Mouse (Mus musculus): ENCODE results near the gene Nupl2.

Gene Nupl2

DNA sequence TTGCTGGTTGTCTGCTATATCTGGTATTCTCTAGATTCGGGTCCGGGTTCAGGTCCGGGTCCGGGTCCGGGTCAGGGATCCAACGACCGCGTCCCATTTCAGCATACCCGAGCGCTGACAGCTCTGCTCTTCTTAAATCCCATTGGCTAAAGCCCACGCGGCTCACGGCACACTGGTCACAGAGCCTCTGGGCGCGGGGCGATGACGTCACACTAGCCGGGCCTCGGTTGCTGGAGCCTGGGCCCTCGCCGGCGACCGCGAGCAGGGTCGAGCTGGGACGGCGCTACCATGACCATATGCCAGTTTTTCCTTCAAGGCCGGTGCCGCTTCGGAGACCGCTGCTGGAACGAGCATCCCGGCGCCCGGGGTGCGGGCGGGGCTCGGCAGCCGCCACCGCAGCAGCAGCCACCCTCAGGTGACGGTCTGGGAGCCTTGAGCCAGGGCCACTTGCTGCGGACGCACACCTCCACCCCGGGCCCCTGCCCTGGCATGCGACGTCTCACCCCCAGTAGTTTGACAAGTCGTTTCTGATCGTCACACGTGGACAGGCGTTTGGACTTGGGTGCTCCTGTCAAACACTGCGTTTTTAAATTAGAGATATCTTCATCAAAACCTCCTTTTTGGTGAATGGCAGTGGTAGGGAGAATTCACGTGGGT, at the start of gene Nupl2:
Gene Nupl2 (plus strand): TSS at position 175 of the 657 bp plus-strand sequence.
- peak; percentile 95 for DNase-seq

DNA sequence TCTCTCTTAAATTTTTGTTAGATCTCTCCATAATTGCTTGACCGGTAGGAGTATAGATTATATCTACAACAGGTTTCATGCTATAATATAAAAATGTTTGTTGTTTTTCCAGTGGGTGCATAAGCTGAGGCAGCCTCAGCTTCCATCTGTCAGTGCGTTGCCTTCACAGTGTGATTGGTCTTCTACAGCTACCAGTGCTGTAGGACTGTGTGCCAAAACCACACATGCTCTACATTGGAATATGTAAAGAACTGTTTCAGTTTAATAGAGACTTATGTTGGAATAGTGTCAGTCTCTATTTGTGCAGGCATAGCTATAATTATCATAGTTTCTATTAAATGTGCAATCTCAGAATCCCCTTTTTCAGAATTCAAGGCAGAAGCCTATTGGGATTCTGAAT, 42.5 kb upstream of the Nupl2 start:
- DNase-seq, result no peak

DNA sequence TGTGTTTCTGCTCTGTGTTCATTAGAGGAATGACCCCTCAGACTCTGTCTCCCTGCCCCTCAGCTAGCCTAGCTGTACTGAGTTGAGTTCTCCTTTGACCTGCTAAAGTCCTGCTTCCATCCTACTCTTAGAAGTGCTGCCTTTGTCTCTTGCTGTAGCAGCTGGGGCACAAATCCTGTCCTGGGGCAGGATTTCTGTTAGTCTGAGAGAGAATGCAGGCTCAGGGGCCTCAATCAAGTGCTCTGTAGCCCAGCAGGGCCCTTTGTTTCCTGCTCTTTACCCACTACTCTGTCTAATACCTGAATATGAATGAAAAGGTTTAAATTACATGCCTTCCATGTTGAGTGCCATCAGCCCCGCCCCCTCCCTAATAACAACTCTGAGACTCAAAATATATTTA, 40.6 kb upstream of the Nupl2 start:
- no peak for DNase-seq

DNA sequence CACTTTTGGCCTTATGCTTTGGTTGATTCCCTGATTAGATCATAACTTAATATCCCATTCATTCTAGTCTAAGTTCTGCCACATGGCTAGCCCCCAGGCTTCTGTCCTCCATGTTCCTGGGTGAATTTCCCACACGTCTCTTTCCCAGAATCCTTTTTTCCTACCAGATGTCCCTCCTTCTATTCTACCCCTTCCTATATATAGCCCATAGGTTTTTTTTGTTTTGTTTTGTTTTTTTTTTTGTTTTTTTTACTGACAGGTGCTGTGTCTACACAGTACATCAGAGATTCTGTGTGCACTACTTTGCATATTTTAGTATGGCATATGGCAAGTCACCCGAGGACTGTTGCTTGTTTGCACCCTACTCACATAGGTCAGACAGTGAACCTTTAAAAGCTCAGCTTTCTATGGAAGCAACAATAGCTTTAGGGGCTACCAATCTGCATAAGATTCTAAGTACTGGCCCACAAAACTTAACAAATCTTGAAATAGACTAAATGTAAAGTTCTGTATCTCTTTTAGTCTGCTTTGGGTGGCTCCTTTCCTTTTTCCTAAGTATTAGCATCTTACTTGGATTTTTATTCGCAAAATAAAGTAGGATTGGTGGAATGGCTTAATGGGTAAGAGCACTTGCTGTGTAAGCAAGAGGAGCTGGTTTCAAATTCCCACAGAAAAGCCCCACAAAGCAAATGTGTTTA, 40.0 kb upstream of the Nupl2 start:
- no peak for DNase-seq

DNA sequence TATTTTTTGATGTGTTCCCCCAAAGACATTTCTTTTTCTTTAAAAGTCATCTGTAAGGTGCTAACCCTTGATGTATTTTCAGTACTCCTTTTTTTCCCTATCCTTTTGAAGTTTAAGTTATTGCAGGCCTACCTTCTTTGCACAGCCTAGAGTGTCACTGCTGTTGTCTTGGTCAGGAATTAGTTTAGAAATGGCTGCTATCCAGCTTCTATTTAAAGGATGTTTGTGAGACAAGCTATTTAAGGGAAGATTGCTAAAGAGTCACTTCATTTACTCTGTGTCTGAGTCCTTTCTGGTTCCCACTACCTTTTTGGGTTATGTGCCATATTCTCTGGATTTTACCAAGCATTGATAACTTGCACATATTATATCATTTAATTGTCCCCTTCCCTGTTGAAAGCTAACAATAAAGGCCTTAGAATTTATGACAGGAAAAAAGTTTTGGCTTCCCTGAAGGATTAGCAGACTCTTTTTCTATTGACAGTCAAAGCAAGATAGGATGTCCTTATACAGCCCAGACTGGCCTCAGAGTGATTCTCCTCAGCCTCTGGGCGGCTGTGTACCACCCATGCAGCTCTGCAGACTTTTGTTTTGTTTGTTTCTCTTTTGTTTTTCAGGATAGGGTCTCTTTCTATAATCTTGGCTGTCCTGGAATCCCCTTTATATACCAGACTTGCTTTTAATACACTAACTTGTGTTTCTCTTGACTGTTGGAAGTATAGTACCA, 38.7 kb upstream of the Nupl2 start:
- no peak for DNase-seq

GRCm38 (mm10) chr5:24126967-24127366, 37.8 kb upstream of the Nupl2 start:
- DNase-seq, result no peak

- no peak for DNase-seq
Observed at GRCm38 (mm10) chr5:24146964-24147363, 17.8 kb upstream of the Nupl2 start.

DNA sequence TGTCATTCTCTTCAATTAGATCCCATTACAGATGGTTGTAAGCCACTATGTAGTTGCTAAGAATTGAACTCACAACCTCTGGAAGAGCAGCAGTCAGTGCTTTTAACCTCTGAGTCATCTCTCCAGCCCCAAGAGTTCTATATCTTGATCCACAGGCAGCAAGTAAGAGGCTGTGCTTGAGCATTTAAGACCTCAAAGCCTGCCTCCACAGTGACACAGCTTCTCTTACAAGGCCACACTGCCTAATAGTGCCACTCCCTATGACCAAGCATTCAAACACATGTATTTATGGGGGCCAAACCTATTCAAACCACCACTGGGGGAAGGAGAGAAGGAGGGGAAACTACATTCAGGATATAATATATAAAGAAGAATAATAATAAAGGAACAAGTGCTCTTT, 12.6 kb upstream of the Nupl2 start:
- no peak for DNase-seq

DNA sequence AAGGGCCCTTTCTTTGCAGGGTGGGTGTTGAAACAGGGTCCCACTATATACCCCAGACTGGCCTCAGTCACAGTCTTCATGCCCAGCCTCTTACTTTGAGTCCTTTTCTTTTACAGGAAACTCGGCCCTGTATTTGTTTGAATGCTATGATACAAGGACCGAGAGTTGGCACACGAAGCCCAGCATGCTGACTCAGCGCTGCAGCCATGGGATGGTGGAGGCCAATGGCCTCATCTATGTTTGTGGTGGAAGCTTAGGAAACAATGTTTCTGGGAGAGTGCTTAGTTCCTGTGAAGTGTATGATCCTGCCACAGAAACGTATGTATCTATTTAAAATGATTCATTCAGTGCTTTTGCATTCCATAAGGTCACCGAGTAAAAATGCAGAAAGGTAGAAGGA, 8.0 kb upstream of the Nupl2 start:
- no peak for DNase-seq

DNA sequence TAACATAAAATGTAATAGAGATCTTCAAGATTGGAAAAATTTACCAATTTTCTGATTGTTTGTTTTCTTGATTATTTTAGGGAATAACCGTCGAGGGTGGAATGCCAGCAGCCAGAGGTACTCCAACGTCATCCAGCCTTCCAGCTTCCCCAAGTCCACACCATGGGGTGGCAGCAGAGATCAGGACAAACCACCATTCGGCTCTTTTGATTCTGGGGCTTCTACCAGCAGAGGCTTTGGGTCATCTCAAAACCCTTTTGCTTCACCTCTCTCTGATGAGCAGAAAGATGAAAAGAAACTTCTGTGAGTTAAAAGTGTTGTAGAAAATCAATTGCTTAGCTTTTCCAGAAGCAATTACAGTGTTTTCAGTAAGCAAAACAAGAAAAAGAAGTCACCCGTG, 2.5 kb downstream of the Nupl2 start:
- DNase-seq, result no peak

DNA sequence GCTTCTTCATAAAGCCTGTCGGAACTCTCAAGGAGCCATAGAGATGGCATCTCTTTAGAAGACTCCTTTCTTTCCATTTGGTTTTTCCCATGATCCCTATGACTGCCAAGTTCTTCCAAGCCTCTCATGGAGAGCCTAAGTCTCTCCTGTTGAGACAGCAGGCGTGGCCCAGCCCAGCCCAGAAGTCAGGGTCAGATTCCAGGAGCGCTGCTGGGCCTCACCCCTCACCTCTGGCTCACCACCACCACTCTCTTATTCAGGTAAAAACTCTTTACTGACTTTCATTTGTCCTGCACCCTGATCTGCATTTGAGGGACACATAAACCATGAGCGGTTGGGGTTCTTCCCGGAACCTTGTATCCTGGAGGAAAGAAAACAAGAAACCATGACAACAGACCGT, 5.1 kb downstream of the Nupl2 start:
- no peak for DNase-seq

DNA sequence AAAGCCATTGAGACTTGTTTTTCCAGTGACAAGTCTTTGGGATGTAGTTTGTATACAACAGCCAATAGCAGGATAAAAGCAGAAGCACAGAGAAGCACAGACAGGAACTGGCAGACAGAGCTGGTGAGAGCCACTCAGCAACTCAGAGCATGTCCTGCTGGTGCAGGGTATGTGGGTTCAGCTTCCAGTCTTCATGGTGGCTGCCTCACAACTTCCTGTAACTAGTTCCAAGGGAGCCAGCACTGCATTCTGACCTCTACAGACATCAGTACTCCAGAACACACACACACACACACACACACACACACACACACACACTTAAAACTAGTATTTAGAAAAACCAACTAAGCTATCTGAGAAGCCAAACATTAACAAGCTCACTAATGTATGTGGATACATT, 7.3 kb downstream of the Nupl2 start:
- DNase-seq, result no peak

DNA sequence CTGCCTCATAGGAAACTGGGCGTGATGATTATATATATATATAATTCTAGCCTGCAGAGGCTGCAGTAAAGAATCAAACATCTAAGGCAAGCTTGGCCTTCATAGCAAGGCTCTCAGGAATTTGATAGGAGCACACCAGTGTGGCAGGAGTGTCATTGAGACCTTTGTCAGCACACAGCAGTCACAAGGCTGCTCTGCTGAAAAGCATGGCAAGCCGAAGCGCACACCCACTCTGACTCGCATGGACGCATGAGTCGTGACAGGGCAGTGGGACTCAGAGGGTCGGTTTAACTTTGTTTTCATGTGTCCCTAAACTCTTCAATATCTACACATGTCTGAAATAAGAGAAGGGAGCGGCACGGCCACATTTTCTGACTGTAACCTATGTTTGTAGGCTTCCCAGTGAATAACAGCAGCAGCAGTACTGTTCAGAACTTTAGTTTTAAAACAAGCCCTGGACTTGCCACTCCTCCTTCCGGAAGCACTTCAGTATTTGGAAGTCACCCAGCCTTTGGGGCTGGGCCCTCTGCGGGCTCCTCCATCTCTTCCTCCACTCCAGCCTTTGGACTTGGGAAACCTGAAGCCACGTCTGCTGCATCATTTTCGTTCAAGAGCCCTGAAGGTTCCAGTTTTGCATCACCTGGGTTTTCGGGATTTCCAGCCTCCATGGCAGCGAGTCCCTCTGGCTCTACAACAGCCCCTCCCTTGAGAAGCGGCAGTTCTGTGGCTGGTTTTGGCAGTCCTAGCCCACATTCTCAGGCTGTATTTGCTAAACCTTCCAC, 16.9 kb downstream of the Nupl2 start:
- no peak for DNase-seq

- DNase-seq, result no peak
Observed at GRCm38 (mm10) chr5:24182296-24182734, 17.6 kb downstream of the Nupl2 start.

DNA sequence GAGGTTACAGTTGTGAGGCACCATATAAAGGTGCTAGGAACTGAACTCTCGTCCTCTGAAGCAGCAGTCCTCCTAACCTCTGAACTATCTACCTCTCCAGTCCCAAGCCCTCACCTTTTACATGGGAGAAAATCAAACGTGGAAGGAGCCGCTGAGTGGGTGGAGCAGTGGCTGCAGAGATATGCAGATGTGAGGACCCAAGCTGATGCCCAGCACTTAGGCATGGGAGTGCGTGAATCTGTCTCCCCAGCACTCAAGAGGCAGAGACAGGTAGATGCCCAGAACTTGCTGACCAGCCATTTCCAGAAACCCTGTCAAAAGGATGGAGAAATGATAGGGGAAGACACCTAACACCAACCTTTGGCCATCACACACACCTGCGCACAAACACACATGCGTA, 18.3 kb downstream of the Nupl2 start:
- no peak for DNase-seq

GRCm38 (mm10) chr5:24184011-24184410, 19.2 kb downstream of the Nupl2 start:
- DNase-seq, result no peak

DNA sequence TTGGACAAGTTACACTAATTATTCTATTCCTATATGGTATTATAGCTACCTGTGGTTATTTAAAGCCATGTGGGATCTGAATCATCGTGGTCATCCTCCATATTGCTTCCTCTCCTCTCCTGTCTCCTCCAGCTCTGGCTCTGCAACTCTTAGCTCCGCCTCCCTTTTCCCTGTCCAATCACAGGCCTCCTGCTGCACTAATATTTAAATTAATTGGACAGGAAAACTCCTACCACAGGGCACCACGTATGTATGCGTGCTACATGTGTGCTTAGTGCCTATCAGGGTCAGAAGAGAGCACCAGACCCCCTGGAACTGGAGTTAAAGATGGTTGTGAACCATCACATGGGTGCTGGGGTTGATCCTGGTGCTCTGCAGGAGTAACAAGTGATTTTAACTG, 23.7 kb downstream of the Nupl2 start:
- DNase-seq, result no peak

GRCm38 (mm10) chr5:24191821-24192220, 27.1 kb downstream of the Nupl2 start:
- no peak for DNase-seq

- no peak for DNase-seq
Observed at GRCm38 (mm10) chr5:24201006-24201405, 36.2 kb downstream of the Nupl2 start.

GRCm38 (mm10) chr5:24202492-24202891, 37.7 kb downstream of the Nupl2 start:
- DNase-seq, result no peak

DNA sequence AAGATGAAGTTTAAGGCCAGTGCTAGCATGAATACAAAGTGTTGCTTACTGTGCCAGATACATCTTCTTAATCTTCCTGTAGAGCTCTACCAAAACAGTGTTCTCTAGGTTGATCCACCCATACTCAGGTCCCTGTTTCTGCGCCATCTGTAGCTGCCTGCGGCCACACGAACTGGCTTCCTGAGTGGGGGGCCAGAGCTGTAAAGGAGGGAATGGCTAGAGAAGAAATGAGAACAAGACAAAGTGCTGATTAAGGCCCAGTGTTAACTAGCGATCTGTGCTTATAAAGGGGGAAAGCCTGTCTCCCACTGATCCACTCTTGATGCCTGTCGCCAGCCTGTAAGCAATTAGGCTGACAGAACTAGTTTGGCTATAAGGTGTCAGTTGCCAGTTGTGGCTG, 38.5 kb downstream of the Nupl2 start:
- no peak for DNase-seq

DNA sequence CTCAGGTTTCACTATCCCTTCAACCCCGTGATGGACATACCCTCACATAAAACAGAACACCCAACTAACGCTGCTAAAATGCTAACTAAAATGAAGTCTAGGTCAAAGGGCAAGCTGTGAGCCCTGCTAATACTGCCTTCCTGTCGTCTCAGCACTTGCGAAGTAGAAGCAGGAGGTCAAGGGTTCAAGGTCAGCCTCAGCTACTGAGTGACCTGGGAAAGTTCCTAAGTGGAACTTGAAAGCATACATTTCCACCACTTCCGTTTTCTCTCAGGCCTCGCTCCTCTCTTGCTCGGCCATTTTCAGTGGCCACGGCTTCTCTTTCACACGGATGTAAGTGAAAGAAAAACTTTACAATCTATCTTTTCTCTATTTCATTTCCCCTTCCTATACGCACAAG, 43.2 kb downstream of the Nupl2 start:
- DNase-seq, result no peak

DNA sequence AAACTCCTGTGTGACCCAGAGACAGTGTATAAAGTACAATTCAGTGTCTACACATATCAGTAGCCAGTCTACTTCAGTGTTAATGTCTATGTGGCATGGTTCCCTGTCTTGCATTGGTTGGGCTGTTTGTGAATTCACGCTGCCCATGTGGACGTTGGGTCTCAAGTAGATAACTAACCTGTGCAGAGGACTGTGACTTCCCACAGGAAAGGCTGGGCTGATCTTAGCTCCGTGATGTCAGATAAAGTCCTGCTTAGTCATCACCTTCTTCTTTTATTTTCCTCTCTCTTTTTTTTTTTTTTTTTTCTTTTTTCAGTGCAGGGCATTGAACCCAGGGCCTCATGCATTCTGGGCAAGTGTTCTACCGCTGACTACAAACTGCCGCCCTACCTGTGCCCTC, 43.7 kb downstream of the Nupl2 start:
- no peak for DNase-seq
